Mouse (Mus musculus) urinary bladder, postnatal 25 days (tissue): Measurements from ENCODE around the gene Cep112.
A peak's percentile ranks its signal among the peaks of the same experiment; 100 is the strongest.

Source experiments
- DNase-seq: peaks from one replicate; pipeline ENCODE4 v3.0.0; 2022; ENCODE audit warnings: low spot score

Gene Cep112

GRCm38 (mm10) chr11:108424889-108425591, at the start of gene Cep112:
TSS of gene Cep112 (plus strand) at chr11:108425192.
- peak; percentile 90 for DNase-seq

- DNase-seq, result no peak
Measured at GRCm38 (mm10) chr11:108376815-108377214, 48.2 kb upstream of the Cep112 start.

- peak; percentile 72 for DNase-seq
Measured at GRCm38 (mm10) chr11:108377680-108378362, 47.2 kb upstream of the Cep112 start.

- DNase-seq, result no peak
Measured at GRCm38 (mm10) chr11:108378363-108378751, 46.6 kb upstream of the Cep112 start.

- no peak for DNase-seq
Measured at GRCm38 (mm10) chr11:108382664-108383063, 42.3 kb upstream of the Cep112 start.

GRCm38 (mm10) chr11:108384920-108385665, 39.9 kb upstream of the Cep112 start:
- DNase-seq, result no peak

GRCm38 (mm10) chr11:108385666-108386024, 39.3 kb upstream of the Cep112 start:
- no peak for DNase-seq

GRCm38 (mm10) chr11:108395061-108395460, 29.9 kb upstream of the Cep112 start:
- no peak for DNase-seq

- no peak for DNase-seq
Measured at GRCm38 (mm10) chr11:108396076-108396829, 28.7 kb upstream of the Cep112 start.

GRCm38 (mm10) chr11:108409876-108410644, 14.9 kb upstream of the Cep112 start:
- DNase-seq, result no peak

GRCm38 (mm10) chr11:108416360-108416759, 8.6 kb upstream of the Cep112 start:
- DNase-seq, result no peak

GRCm38 (mm10) chr11:108418540-108418939, 6.5 kb upstream of the Cep112 start:
- DNase-seq, result no peak

GRCm38 (mm10) chr11:108419242-108419641, 5.8 kb upstream of the Cep112 start:
- no peak for DNase-seq

- no peak for DNase-seq
Measured at GRCm38 (mm10) chr11:108420751-108421150, 4.2 kb upstream of the Cep112 start.

GRCm38 (mm10) chr11:108423221-108423620, 1.8 kb upstream of the Cep112 start:
- DNase-seq, result no peak

GRCm38 (mm10) chr11:108424111-108424510, 881 bp upstream of the Cep112 start:
- DNase-seq, result no peak

GRCm38 (mm10) chr11:108425592-108425921, 565 bp downstream of the Cep112 start:
- DNase-seq, result no peak

- no peak for DNase-seq
Measured at GRCm38 (mm10) chr11:108426086-108426485, 1.1 kb downstream of the Cep112 start.

- DNase-seq, result no peak
Measured at GRCm38 (mm10) chr11:108427191-108427590, 2.2 kb downstream of the Cep112 start.

- DNase-seq, result no peak
Measured at GRCm38 (mm10) chr11:108429076-108429475, 4.1 kb downstream of the Cep112 start.

- DNase-seq, result no peak
Measured at GRCm38 (mm10) chr11:108443893-108444563, 19.0 kb downstream of the Cep112 start.
